Mouse (Mus musculus) kidney, postnatal 25 days (tissue): ENCODE measurements around the gene Slc43a2.
"Not testable (repeated sequence)": the region's sequence is repeated elsewhere in the genome, so short reads cannot be mapped to it uniquely, and the experiment has no call there.

Source experiments
- DNase-seq, 2 experiments: peaks; one replicate each; pipeline ENCODE4 v3.0.0; 2021; ENCODE audit warnings: mixed read lengths in 2 of 2

Gene Slc43a2

GRCm38 (mm10) chr11:75572854-75573650 lies 41.6 kb downstream of the Slc43a2 start:
- peak; percentile 93 to 96 for DNase-seq

GRCm38 (mm10) chr11:75574378-75575123 lies 43.1 kb downstream of the Slc43a2 start:
- no peak for DNase-seq

GRCm38 (mm10) chr11:75575560-75576123 lies 44.1 kb downstream of the Slc43a2 start:
- no peak for DNase-seq

- peak in 1 of 2 experiments; percentile 34 for DNase-seq
Measured at GRCm38 (mm10) chr11:75578609-75579008, 47.1 kb downstream of the Slc43a2 start.

- no peak for DNase-seq
Measured at GRCm38 (mm10) chr11:75581495-75582149, 50.1 kb downstream of the Slc43a2 start.

- DNase-seq = no peak
Measured at GRCm38 (mm10) chr11:75583521-75583920, 52.0 kb downstream of the Slc43a2 start.

- DNase-seq = no peak
Measured at GRCm38 (mm10) chr11:75585061-75585460, 53.6 kb downstream of the Slc43a2 start.

GRCm38 (mm10) chr11:75585978-75586377 lies 54.5 kb downstream of the Slc43a2 start:
- DNase-seq = no peak

GRCm38 (mm10) chr11:75586963-75587362 lies 55.5 kb downstream of the Slc43a2 start:
- DNase-seq = no peak

GRCm38 (mm10) chr11:75587493-75588284 lies 56.2 kb downstream of the Slc43a2 start, which contains the start of gene Pitpna:
Gene Pitpna, plus strand, starts transcription at chr11:75588097.
- peak; percentile 97 to 98 for DNase-seq

- peak; percentile 65 to 88 for DNase-seq
Measured at GRCm38 (mm10) chr11:75588285-75588941, 56.9 kb downstream of the Slc43a2 start.

GRCm38 (mm10) chr11:75592612-75593011 lies 61.1 kb downstream of the Slc43a2 start:
- DNase-seq = no peak

GRCm38 (mm10) chr11:75594431-75594830 lies 62.9 kb downstream of the Slc43a2 start:
- DNase-seq = no peak

- peak; percentile 39 to 52 for DNase-seq
Measured at GRCm38 (mm10) chr11:75595404-75595803, 63.9 kb downstream of the Slc43a2 start.

GRCm38 (mm10) chr11:75595816-75596215 lies 64.3 kb downstream of the Slc43a2 start:
- peak in 1 of 2 experiments; percentile 55 for DNase-seq

GRCm38 (mm10) chr11:75596726-75597255 lies 65.3 kb downstream of the Slc43a2 start:
- peak; percentile 44 to 62 for DNase-seq

- DNase-seq = no peak
Measured at GRCm38 (mm10) chr11:75598004-75598403, 66.5 kb downstream of the Slc43a2 start.

GRCm38 (mm10) chr11:75599802-75600201 lies 68.3 kb downstream of the Slc43a2 start:
- not testable (repeated sequence) for DNase-seq

GRCm38 (mm10) chr11:75604826-75605225 lies 73.3 kb downstream of the Slc43a2 start:
- DNase-seq = no peak

GRCm38 (mm10) chr11:75605318-75605717 lies 73.8 kb downstream of the Slc43a2 start:
- DNase-seq = no peak

- DNase-seq = peak; percentile 41 to 69
Measured at GRCm38 (mm10) chr11:75608776-75609175, 77.3 kb downstream of the Slc43a2 start.
